Mouse (Mus musculus) midbrain, embryonic 12.5 days (tissue): Measurements from ENCODE around the gene Me3. TPM values are rescaled to one million over a fixed set of nuclear protein-coding genes. Genes with fewer than 3 reads are reported as not detected.

Source experiments
- ATAC-seq: fragments of 200-750 bp; cut with Nextera tagmentation; 2 replicates; pipeline ENCODE4 v1.8.0; 2017; ENCODE audit warnings: low read depth, moderate TSS enrichment, moderate library complexity; ENCODE audit not compliant: low FRiP score
- H3K27ac ChIP-seq: fragments of 300-500 bp; sonication (generic); replicated peaks from 2 replicates; pipeline ENCODE4 v1.5.1; 2016; ENCODE audit warnings: mild to moderate bottlenecking
- H3K27me3 ChIP-seq: fragments of 300-500 bp; sonication (generic); 2 replicates; pipeline ENCODE4 v1.6.1; 2016; ENCODE audit warnings: mild to moderate bottlenecking
- H3K36me3 ChIP-seq: fragments of 300-500 bp; sonication (generic); 2 replicates; pipeline ENCODE4 v1.6.1; 2016
- H3K4me1 ChIP-seq: fragments of 300-500 bp; sonication (generic); 2 replicates; pipeline ENCODE4 v1.6.1; 2016
- H3K4me2 ChIP-seq: fragments of 300-500 bp; sonication (generic); replicated peaks from 2 replicates; pipeline ENCODE4 v1.6.1; 2016; ENCODE audit warnings: mild to moderate bottlenecking, moderate library complexity
- H3K4me3 ChIP-seq: fragments of 300-500 bp; sonication (generic); 2 replicates; pipeline ENCODE4 v1.5.1; 2016; ENCODE audit warnings: mild to moderate bottlenecking
- H3K9ac ChIP-seq: fragments of 300-500 bp; sonication (generic); replicated peaks from 2 replicates; pipeline ENCODE4 v1.6.1; 2016; ENCODE audit warnings: mild to moderate bottlenecking, moderate library complexity
- H3K9me3 ChIP-seq: fragments of 300-500 bp; sonication (generic); 2 replicates; pipeline ENCODE4 v1.6.1; 2016; ENCODE audit warnings: mild to moderate bottlenecking
- WGBS: fragments of 180-500 bp; shearing (Covaris S2); methylation state at CpG from one replicate; pipeline ENCODE4 v1.1.7; 2016; 5-methylcytosine and 5-hydroxymethylcytosine counted together
- polyA plus RNA-seq: library from polyadenylated mRNA; unstranded; fragments of >200 nt; fragmentation: Nextera tagmentation; extraction: Ambion mirVana; gene quantifications from 2 replicates; pipeline ENCODE4 v1.2.1, GENCODE M21; 2016

Gene Me3
- polyA plus RNA-seq, 1 experiment from 2014 or later: 1.7 TPM

- Histone ChIP-seq H3K4me1 (no peaks in the 10 kb centered on the region), H3K9ac (no peak overlapping the region), H3K4me3 (no peak overlapping the region), H3K36me3 (no peaks in the 10 kb centered on the region), H3K9me3 (no peaks in the 10 kb centered on the region), H3K27ac (no peak overlapping the region), H3K4me2 (no peak overlapping the region), H3K27me3 (no peaks in the 10 kb centered on the region)
- no peak for ATAC-seq
- 36% methylated on average over 4 of the region's 4 CpGs for WGBS
These were observed 259.7 kb downstream of the Me3 start for GRCm38 (mm10) chr7:89891856-89892255.

- Histone ChIP-seq H3K27ac (no peak overlapping the region), H3K4me3 (no peak overlapping the region), H3K9ac (no peak overlapping the region), H3K36me3 (no peaks in the 10 kb centered on the region), H3K27me3 (no peaks in the 10 kb centered on the region), H3K4me1 (peaks cover 11% of the 10 kb centered on the region), H3K9me3 (no peaks in the 10 kb centered on the region), H3K4me2 (peak overlapping the region; percentile 44)
- ATAC-seq: 0 out of 2 replicates have a peak, but pooled peaks have one; percentile 17
- 83% methylated on average over 8 of the region's 8 CpGs for WGBS
These were observed 270.8 kb downstream of the Me3 start for GRCm38 (mm10) chr7:89903007-89903406.

- ATAC-seq: peak; percentile 86
- peak within 1 kb of the TSS; percentile 14; the same call in 1 of the 2 replicates for H3K4me3 ChIP-seq
These were observed 271.5 kb downstream of the Me3 start, which contains the start of gene Ccdc81 for GRCm38 (mm10) chr7:89903442-89904343. Gene Ccdc81, minus strand, starts transcription at chr7:89903629.

More at GRCm38 (mm10) chr7:89903442-89904343, 271.5 kb downstream of the Me3 start, which contains the start of gene Ccdc81:
- Histone ChIP-seq H3K9me3 (no peaks in the 10 kb centered on the region), H3K4me2 (peak within 1 kb of the TSS; percentile 44), H3K4me1 (peaks cover 11% of the 10 kb centered on the region), H3K27me3 (no peaks in the 10 kb centered on the region), H3K27ac (no peak within 1 kb of the TSS), H3K36me3 (no peaks in the 10 kb centered on the region), H3K9ac (0 out of 2 replicates have a peak within 1 kb of the TSS, but pooled peaks have one; percentile 15)
- WGBS: 19% methylated on average over 22 of the region's 22 CpGs

Other genes with a start within 250 kb of the Me3 start
- gene Tmem135, start 228.2 kb upstream of the Me3 start, polyA plus RNA-seq: 19.1 and 20.9 TPM in 2 replicates
- 2.1 and 2.5 TPM in 2 replicates for gene Fzd4, start 228.0 kb upstream of the Me3 start, polyA plus RNA-seq
- gene Prss23, start 105.2 kb upstream of the Me3 start, polyA plus RNA-seq: 24.6 and 32.1 TPM in 2 replicates